Mouse (Mus musculus) E14TG2a.4 (cell line): ENCODE results near the gene Nr2f2.

Experiments
- CTCF ChIP-seq: conservative IDR thresholded peaks from 2 replicates; pipeline ENCODE4 v1.5.1; 2014; ENCODE audit warnings: low read length
- NANOG ChIP-seq: IDR thresholded peaks from 2 replicates; pipeline ENCODE4 v1.6.1; 2014; ENCODE audit warnings: borderline replicate concordance, low read length, mixed read lengths
- POU5F1 ChIP-seq: IDR thresholded peaks from 2 replicates; pipeline ENCODE4 v1.6.1; 2014; ENCODE audit warnings: low read length, borderline replicate concordance

DNA sequence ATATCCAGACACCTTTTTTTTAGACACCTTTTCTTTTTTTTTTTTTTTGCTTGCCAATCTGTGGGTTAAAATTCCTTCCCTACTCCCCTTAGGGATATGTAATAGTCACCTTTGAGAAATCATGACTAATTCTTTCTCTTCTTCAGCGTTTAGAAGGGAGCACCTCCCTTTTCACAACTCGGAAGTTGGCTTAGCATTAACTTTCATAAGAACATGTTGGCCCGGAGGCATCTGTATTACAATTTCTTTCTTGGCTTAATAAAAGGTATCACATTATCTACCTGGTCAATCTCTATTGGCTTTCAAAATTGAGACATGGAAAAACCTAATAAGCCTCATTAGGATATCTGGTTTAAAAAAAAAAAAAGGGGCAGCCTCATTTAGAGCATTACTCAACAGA lies 14.4 kb upstream of the Nr2f2 start:
- TF ChIP-seq CTCF (no peak), POU5F1 (no peak), NANOG (no peak)
